Mouse (Mus musculus) midbrain, embryonic 13.5 days (tissue): ENCODE data around the gene Slc25a23. TPM values are rescaled to one million over a fixed set of nuclear protein-coding genes. Genes with fewer than 3 reads are reported as not detected.
"Not testable (repeated sequence)": the region's sequence is repeated elsewhere in the genome, so short reads cannot be mapped to it uniquely, and the experiment has no call there.

Experiments used
- ATAC-seq: fragments of 200-750 bp; cut with Nextera tagmentation; 2 replicates; pipeline ENCODE4 v1.8.0; 2017; ENCODE audit warnings: mild to moderate bottlenecking, moderate TSS enrichment, moderate library complexity
- H3K27ac ChIP-seq: fragments of 300-500 bp; sonication (generic); 2 replicates; pipeline ENCODE4 v1.5.1; 2015; ENCODE audit warnings: inconsistent platforms, mild to moderate bottlenecking, moderate library complexity
- H3K27me3 ChIP-seq: fragments of 300-500 bp; sonication (generic); 2 replicates; pipeline ENCODE4 v1.6.1; 2015; ENCODE audit warnings: mild to moderate bottlenecking, inconsistent platforms
- H3K36me3 ChIP-seq: fragments of 300-500 bp; sonication (generic); 2 replicates; pipeline ENCODE4 v1.6.1; 2015; ENCODE audit warnings: mild to moderate bottlenecking, inconsistent platforms
- H3K4me1 ChIP-seq: fragments of 300-500 bp; sonication (generic); replicated peaks from 2 replicates; pipeline ENCODE4 v1.6.1; 2015; ENCODE audit warnings: inconsistent platforms
- H3K4me2 ChIP-seq: fragments of 300-500 bp; sonication (generic); replicated peaks from 2 replicates; pipeline ENCODE4 v1.6.1; 2015; ENCODE audit warnings: moderate library complexity, mild to moderate bottlenecking, inconsistent platforms
- H3K4me3 ChIP-seq: fragments of 300-500 bp; sonication (generic); replicated peaks from 2 replicates; pipeline ENCODE4 v1.5.1; 2015; ENCODE audit warnings: mild to moderate bottlenecking, inconsistent platforms
- H3K9ac ChIP-seq: fragments of 300-500 bp; sonication (generic); replicated peaks from 2 replicates; pipeline ENCODE4 v1.6.1; 2015; ENCODE audit warnings: mild to moderate bottlenecking, inconsistent platforms
- H3K9me3 ChIP-seq: fragments of 300-500 bp; sonication (generic); 2 replicates; pipeline ENCODE4 v1.6.1; 2016; ENCODE audit warnings: mild to moderate bottlenecking, inconsistent platforms
- WGBS: fragments of 180-500 bp; shearing (Covaris S2); methylation state at CpG from one replicate; pipeline ENCODE4 v1.1.7; 2015; 5-methylcytosine and 5-hydroxymethylcytosine counted together
- polyA plus RNA-seq: library from polyadenylated mRNA; unstranded; fragments of >200 nt; fragmentation: Nextera tagmentation; extraction: Ambion mirVana; gene quantifications from 2 replicates; pipeline ENCODE4 v1.2.1, GENCODE M21; 2015

Gene Slc25a23
- polyA plus RNA-seq, 1 experiment from 2014 or later, result 26.9 TPM

GRCm38 (mm10) chr17:57066908-57067307 is 7.2 kb upstream of the Slc25a23 start:
- WGBS, result 57% methylated on average over 5 of the region's 5 CpGs
- Histone ChIP-seq H3K4me3 (no peak overlapping the region), H3K36me3 (no peaks in the 10 kb centered on the region), H3K9me3 (no peaks in the 10 kb centered on the region), H3K27ac (no peak overlapping the region), H3K4me1 (peaks cover 12% of the 10 kb centered on the region), H3K27me3 (peaks cover 34% of the 10 kb centered on the region), H3K9ac (no peak overlapping the region), H3K4me2 (no peak overlapping the region)
- ATAC-seq, result no peak

- peaks cover 44% of the 10 kb centered on the region for H3K27me3 ChIP-seq
- WGBS, result 11% methylated on average over 8 of the region's 8 CpGs
- H3K36me3 ChIP-seq, result no peaks in the 10 kb centered on the region
- H3K4me2 ChIP-seq, result no peak overlapping the region
- H3K4me1 ChIP-seq, result peaks cover 27% of the 10 kb centered on the region
- H3K4me3 ChIP-seq, result no peak overlapping the region
- no peak overlapping the region for H3K27ac ChIP-seq
- ATAC-seq, result no peak
- no peak overlapping the region for H3K9ac ChIP-seq
- no peaks in the 10 kb centered on the region for H3K9me3 ChIP-seq
Measured at GRCm38 (mm10) chr17:57063031-57063430, 3.4 kb upstream of the Slc25a23 start.

- Histone ChIP-seq H3K4me3 (peak overlapping the region; percentile 28), H3K27ac (no peak overlapping the region), H3K4me2 (peak overlapping the region; percentile 52), H3K27me3 (peaks cover 44% of the 10 kb centered on the region), H3K4me1 (peaks cover 29% of the 10 kb centered on the region), H3K9ac (no peak overlapping the region), H3K36me3 (no peaks in the 10 kb centered on the region), H3K9me3 (no peaks in the 10 kb centered on the region)
- 2% methylated on average over 22 of the region's 22 CpGs for WGBS
- no peak for ATAC-seq
Measured at GRCm38 (mm10) chr17:57062548-57062947, 2.9 kb upstream of the Slc25a23 start.

- H3K9ac ChIP-seq, result peak overlapping the region; percentile 39; the same call in 1 of the 2 replicates
Measured at GRCm38 (mm10) chr17:57062011-57062521, 2.4 kb upstream of the Slc25a23 start.

DNA sequence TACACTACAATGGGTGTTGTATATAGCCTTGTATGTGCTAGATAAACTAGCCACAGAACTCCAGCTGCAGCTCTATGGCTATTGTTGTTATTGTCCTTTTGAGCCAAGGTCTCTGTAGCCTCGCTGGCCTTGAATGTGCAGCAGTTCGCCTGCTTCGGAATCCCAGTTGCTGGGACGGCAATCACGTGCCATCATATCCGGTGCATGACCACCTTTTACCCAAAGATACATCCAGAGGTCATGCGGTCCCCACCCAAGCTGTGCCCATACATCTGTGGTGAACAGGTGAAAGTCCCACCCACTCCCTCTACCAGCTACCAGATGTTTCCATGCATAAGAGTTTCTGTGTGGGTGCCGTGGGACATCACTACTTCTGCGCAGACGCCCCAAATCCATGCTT is 1.4 kb upstream of the Slc25a23 start:
- peaks cover 44% of the 10 kb centered on the region for H3K27me3 ChIP-seq
- no peak overlapping the region for H3K9ac ChIP-seq
- peaks cover 29% of the 10 kb centered on the region for H3K4me1 ChIP-seq
- no peaks in the 10 kb centered on the region for H3K9me3 ChIP-seq
- peak overlapping the region; percentile 74 for H3K4me2 ChIP-seq
- H3K36me3 ChIP-seq, result peaks cover 12% of the 10 kb centered on the region; the same call in 1 of the 2 replicates
- WGBS, result 35% methylated on average over 10 of the region's 10 CpGs
- no peak for ATAC-seq
- peak overlapping the region; percentile 89 for H3K4me3 ChIP-seq
- 0 out of 2 replicates have a peak overlapping the region, but pooled peaks have one; percentile 85 for H3K27ac ChIP-seq

More at GRCm38 (mm10) chr17:57062011-57062521, 2.4 kb upstream of the Slc25a23 start:
- Histone ChIP-seq H3K4me2 (peak overlapping the region; percentile 52), H3K36me3 (0 out of 2 replicates have a peak, but pooled peaks cover 4% of the 10 kb centered on the region), H3K4me3 (peak overlapping the region; percentile 28), H3K4me1 (peaks cover 29% of the 10 kb centered on the region), H3K27me3 (peaks cover 44% of the 10 kb centered on the region), H3K27ac (no peak overlapping the region), H3K9me3 (no peaks in the 10 kb centered on the region)
- WGBS, result under 1% methylated on average over 39 of the region's 39 CpGs
- no peak for ATAC-seq

DNA sequence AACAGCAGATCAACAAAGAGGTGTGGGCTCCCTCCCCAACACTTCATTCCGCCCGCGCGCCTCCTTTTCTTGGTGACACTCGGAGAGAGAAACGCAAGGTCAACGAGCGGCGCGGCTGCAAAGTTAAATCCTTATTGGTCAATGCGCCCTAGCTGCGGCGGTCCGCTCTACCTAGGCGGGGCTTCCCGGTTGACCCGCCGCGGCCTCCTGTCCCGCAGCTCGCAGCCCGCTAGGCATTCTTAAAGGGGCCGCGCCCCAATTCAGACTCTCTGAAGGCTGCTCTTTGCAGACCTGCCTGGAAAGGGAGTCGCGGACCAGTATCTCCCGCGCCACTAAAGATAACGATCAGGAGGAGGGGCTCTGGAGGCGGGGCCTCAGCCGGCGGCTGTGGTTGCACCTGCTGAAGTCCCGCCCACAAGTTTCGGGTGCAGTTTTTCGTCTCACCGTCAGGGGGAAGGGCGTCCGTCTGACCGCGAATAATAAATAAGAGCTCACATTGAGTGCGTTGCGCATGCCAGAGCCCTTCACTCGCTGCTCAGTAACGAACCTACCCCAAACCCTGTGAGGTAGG is 653 bp upstream of the Slc25a23 start:
- peak overlapping the region; percentile 85 for H3K27ac ChIP-seq
- peak; percentile 90 for ATAC-seq
- peaks cover 41% of the 10 kb centered on the region for H3K27me3 ChIP-seq
- H3K4me2 ChIP-seq, result peak overlapping the region; percentile 74
- no peaks in the 10 kb centered on the region for H3K9me3 ChIP-seq
- peak overlapping the region; percentile 89 for H3K4me3 ChIP-seq
- H3K9ac ChIP-seq, result peak overlapping the region; percentile 85
- H3K36me3 ChIP-seq, result peaks cover 20% of the 10 kb centered on the region
- WGBS, result 2% methylated on average over 43 of the region's 44 CpGs
- H3K4me1 ChIP-seq, result peaks cover 29% of the 10 kb centered on the region

GRCm38 (mm10) chr17:57058891-57059485 is 675 bp downstream of the Slc25a23 start, which contains the start of gene Crb3:
Gene Crb3, plus strand, starts transcription at chr17:57059105.
- peaks cover 33% of the 10 kb centered on the region for H3K36me3 ChIP-seq
- H3K27ac ChIP-seq, result peak within 1 kb of the TSS; percentile 85
- H3K9ac ChIP-seq, result peak within 1 kb of the TSS; percentile 85
- peaks cover 29% of the 10 kb centered on the region for H3K4me1 ChIP-seq
- H3K27me3 ChIP-seq, result peaks cover 29% of the 10 kb centered on the region
- peak within 1 kb of the TSS; percentile 89 for H3K4me3 ChIP-seq
- peak; percentile 28 for ATAC-seq
- 1% methylated on average over 20 of the region's 22 CpGs for WGBS
- H3K4me2 ChIP-seq, result peak within 1 kb of the TSS; percentile 74
- no peaks in the 10 kb centered on the region for H3K9me3 ChIP-seq

- Histone ChIP-seq H3K36me3 (peaks cover 60% of the 10 kb centered on the region), H3K9me3 (no peaks in the 10 kb centered on the region), H3K9ac (no peak overlapping the region), H3K4me1 (peaks cover 18% of the 10 kb centered on the region), H3K27me3 (peaks cover 4% of the 10 kb centered on the region), H3K4me3 (no peak overlapping the region), H3K27ac (no peak overlapping the region), H3K4me2 (no peak overlapping the region)
- ATAC-seq, result no peak
- WGBS, result 88% methylated on average over 3 of the region's 3 CpGs
Measured at GRCm38 (mm10) chr17:57056246-57056645, 3.4 kb downstream of the Slc25a23 start.

- H3K9ac ChIP-seq, H3K4me2 ChIP-seq, H3K27me3 ChIP-seq, H3K9me3 ChIP-seq, H3K4me1 ChIP-seq, ATAC-seq, H3K27ac ChIP-seq, H3K4me3 ChIP-seq: not testable (repeated sequence)
- peaks cover 92% of the 10 kb centered on the region for H3K36me3 ChIP-seq
- 86% methylated on average over 4 of the region's 4 CpGs for WGBS
Measured at GRCm38 (mm10) chr17:57051679-57052078, 8.0 kb downstream of the Slc25a23 start.

DNA sequence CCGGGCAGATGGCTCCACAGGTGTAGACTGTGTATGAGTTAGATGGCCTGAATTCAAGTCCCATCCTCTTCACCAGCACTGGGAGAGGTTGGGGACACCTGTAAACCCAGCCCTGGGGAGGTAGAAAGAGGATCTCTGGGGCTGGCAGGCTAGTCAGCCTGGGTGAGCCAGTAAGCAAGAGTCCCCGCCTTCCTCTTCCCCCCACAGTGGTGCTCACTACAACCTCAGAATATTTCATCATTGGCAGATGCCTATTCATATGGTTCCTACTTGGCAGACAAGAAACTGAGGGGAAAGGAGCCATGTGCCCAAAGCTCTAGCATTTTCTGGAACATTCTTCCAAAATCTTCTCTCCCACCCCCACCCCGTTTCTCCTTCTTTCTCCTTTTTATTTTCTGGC is 10.8 kb downstream of the Slc25a23 start:
- no peaks in the 10 kb centered on the region for H3K4me1 ChIP-seq
- no peak overlapping the region for H3K4me2 ChIP-seq
- H3K4me3 ChIP-seq, result no peak overlapping the region
- H3K9ac ChIP-seq, result no peak overlapping the region
- ATAC-seq, result no peak
- no peak overlapping the region for H3K27ac ChIP-seq
- peaks cover 85% of the 10 kb centered on the region for H3K36me3 ChIP-seq
- H3K9me3 ChIP-seq, result no peaks in the 10 kb centered on the region
- WGBS, result 94% methylated on average over 3 of the region's 3 CpGs
- no peaks in the 10 kb centered on the region for H3K27me3 ChIP-seq

DNA sequence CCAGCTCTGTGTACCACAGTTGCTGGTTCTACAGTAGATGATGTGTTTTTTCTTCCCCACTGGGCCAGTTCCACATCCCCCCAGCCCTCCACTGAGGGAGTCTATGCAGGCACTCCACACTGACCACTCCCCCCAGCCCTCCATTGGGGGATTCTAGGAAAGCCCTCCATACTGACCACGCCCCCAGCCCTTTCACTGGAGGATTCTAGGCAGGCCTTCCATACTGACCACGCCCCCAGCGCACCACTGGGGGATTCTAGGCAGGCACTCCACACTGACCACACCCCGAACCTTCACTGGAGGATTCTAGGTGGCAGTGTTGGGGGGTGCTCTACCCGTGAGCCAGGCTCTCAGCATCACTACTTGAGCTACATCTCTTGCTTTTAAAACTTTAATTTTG is 12.3 kb downstream of the Slc25a23 start:
- Histone ChIP-seq H3K27me3 (no peaks in the 10 kb centered on the region), H3K36me3 (peaks cover 71% of the 10 kb centered on the region), H3K4me2 (no peak overlapping the region), H3K9ac (no peak overlapping the region), H3K27ac (no peak overlapping the region), H3K9me3 (no peaks in the 10 kb centered on the region), H3K4me1 (no peaks in the 10 kb centered on the region), H3K4me3 (no peak overlapping the region)
- 41% methylated on average over 5 of the region's 5 CpGs for WGBS
- ATAC-seq, result peak; percentile 48

- WGBS, result 76% methylated on average over 8 of the region's 8 CpGs
- no peaks in the 10 kb centered on the region for H3K4me1 ChIP-seq
- no peaks in the 10 kb centered on the region for H3K9me3 ChIP-seq
- ATAC-seq, result no peak
- H3K4me2 ChIP-seq, result no peak within 1 kb of the TSS
- peaks cover 15% of the 10 kb centered on the region for H3K27me3 ChIP-seq
- no peak within 1 kb of the TSS for H3K4me3 ChIP-seq
- peaks cover 20% of the 10 kb centered on the region for H3K36me3 ChIP-seq
- no peak within 1 kb of the TSS for H3K9ac ChIP-seq
- no peak within 1 kb of the TSS for H3K27ac ChIP-seq
Measured at GRCm38 (mm10) chr17:57041554-57041953, 18.1 kb downstream of the Slc25a23 start, which contains the start of gene Slc25a41. Gene Slc25a41, minus strand, starts transcription at chr17:57041654.
